Mouse (Mus musculus): Measurements from ENCODE around the gene Mfsd4b5.

DNA sequence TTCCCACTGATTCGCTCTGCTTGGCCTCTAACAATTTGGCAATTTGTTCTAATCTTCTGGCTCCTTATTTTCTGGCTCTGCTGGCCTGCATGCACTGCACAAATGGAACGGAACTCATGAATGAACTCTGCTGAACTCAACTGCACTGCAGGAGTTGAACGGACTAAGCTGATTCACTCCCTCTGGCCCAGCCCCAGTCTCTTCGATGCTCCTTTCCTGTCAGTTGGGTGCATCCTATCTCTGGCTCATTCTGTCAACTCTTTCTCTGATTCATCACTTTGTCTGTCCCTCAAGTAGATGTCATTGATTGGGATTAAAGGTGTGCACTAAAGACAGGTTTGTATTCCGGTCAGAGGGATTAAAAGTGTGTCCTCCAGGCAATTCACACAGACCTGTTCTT lies 40.1 kb upstream of the Mfsd4b5 start:
- TF ChIP-seq POLR2A (IDR thresholded peaks at IDR 0.05; ENCODE audit: borderline replicate concordance, control insufficient read depth, low read depth, low read length) (no peak), CTCF (IDR thresholded peaks at IDR 0.05; ENCODE audit: control insufficient read depth, insufficient read depth, low read length) (no peak)
